Mouse (Mus musculus) liver, postnatal 0 days (tissue): ENCODE measurements at regions not wholly inside any gene's neighbourhood (a gene's known extent, or its start where the extent isn't known, plus 50 kb on each side); places are given as distances from the start of the nearest gene placed in this dataset.

Experiments used
- ATAC-seq: fragments of 200-750 bp; cut with Nextera tagmentation; 2 replicates; pipeline ENCODE4 v1.8.0; 2017; ENCODE audit warnings: mild to moderate bottlenecking, moderate library complexity
- DNase-seq: peaks from one replicate; pipeline ENCODE4 v3.0.0-alpha.2; 2016
- H3K27ac ChIP-seq: fragments of 300-500 bp; sonication (generic); 2 replicates; pipeline ENCODE4 v1.5.1; 2014; ENCODE audit warnings: antibody characterized with exemption, moderate library complexity, mild to moderate bottlenecking, low read depth
- H3K27me3 ChIP-seq: fragments of 300-500 bp; sonication (generic); 2 replicates; pipeline ENCODE4 v1.6.1; 2014; ENCODE audit warnings: low read length, control low read depth, mixed read lengths; ENCODE audit not compliant: insufficient read depth
- H3K36me3 ChIP-seq: fragments of 300-500 bp; sonication (generic); replicated peaks from 2 replicates; pipeline ENCODE4 v1.6.1; 2014; ENCODE audit warnings: mild to moderate bottlenecking, control low read depth, low read length, moderate library complexity, mixed read lengths; ENCODE audit not compliant: insufficient read depth
- H3K4me1 ChIP-seq: fragments of 300-500 bp; sonication (generic); 2 replicates; pipeline ENCODE4 v1.6.1; 2014; ENCODE audit warnings: antibody characterized with exemption, mild to moderate bottlenecking, control low read depth; ENCODE audit not compliant: insufficient read depth
- H3K4me2 ChIP-seq: fragments of 300-500 bp; sonication (generic); 2 replicates; pipeline ENCODE4 v1.6.1; 2014; ENCODE audit warnings: low read depth, mild to moderate bottlenecking, low read length, moderate library complexity, mixed read lengths
- H3K4me3 ChIP-seq: fragments of 300-500 bp; sonication (generic); 2 replicates; pipeline ENCODE4 v1.5.1; 2014; ENCODE audit warnings: low read depth, low read length
- H3K9ac ChIP-seq: fragments of 300-500 bp; sonication (generic); replicated peaks from 2 replicates; pipeline ENCODE4 v1.6.1; 2014; ENCODE audit warnings: mild to moderate bottlenecking, moderate library complexity
- H3K9me3 ChIP-seq: fragments of 300-500 bp; sonication (generic); 2 replicates; pipeline ENCODE4 v1.6.1; 2016; ENCODE audit warnings: mild to moderate bottlenecking, control low read depth, low read length, mixed read lengths
- CTCF ChIP-seq: sonication (generic); IDR thresholded peaks from 2 replicates; pipeline ENCODE4 v1.5.1; 2016; ENCODE audit warnings: antibody characterized with exemption, low read depth
- EP300 ChIP-seq: IDR thresholded peaks from 2 replicates; pipeline ENCODE4 v1.6.1; 2016; ENCODE audit warnings: antibody characterized with exemption, low read depth, mild to moderate bottlenecking
- WGBS: fragments of 180-500 bp; shearing (Covaris S2); extraction: QIAGEN DNeasy Blood & Tissue Kit; methylation state at CpG from one replicate; pipeline ENCODE4 v1.1.7; 2014; ENCODE audit not compliant: insufficient replicate concordance; 5-methylcytosine and 5-hydroxymethylcytosine counted together

- ATAC-seq (no peak), DNase-seq (no peak)
- WGBS, result 82% methylated on average over 5 of the region's 5 CpGs
These were observed 1213.1 kb downstream of the 9330182O14Rik start for GRCm38 (mm10) chr15:41347221-41347620.

GRCm38 (mm10) chr15:41352129-41352528 lies 1218.0 kb downstream of the 9330182O14Rik start:
- TF ChIP-seq CTCF (no peak), EP300 (no peak)
- no peaks in the 10 kb centered on the region for H3K9me3 ChIP-seq
- no peak overlapping the region for H3K4me3 ChIP-seq

More at GRCm38 (mm10) chr15:41347221-41347620, 1213.1 kb downstream of the 9330182O14Rik start:
- TF ChIP-seq EP300, result no peak
- TF ChIP-seq CTCF, result no peak
- Histone ChIP-seq H3K4me1 (no peaks in the 10 kb centered on the region), H3K36me3 (no peaks in the 10 kb centered on the region), H3K9me3 (no peaks in the 10 kb centered on the region), H3K27ac (no peak overlapping the region), H3K9ac (no peak overlapping the region), H3K27me3 (no peaks in the 10 kb centered on the region), H3K4me2 (no peak overlapping the region), H3K4me3 (no peak overlapping the region)

GRCm38 (mm10) chr15:41359276-41359675 lies 1225.1 kb downstream of the 9330182O14Rik start:
- no peaks in the 10 kb centered on the region for H3K4me1 ChIP-seq
- no peak for DNase-seq
- no peak for ATAC-seq
- no peaks in the 10 kb centered on the region for H3K27me3 ChIP-seq
- TF ChIP-seq EP300 (no peak), CTCF (no peak)
- H3K9ac ChIP-seq, result no peak overlapping the region
- no peak overlapping the region for H3K4me2 ChIP-seq
- no peak overlapping the region for H3K4me3 ChIP-seq
- WGBS, result 73% methylated on average over 4 of the region's 4 CpGs
- H3K27ac ChIP-seq, result no peak overlapping the region
- no peaks in the 10 kb centered on the region for H3K36me3 ChIP-seq
- no peaks in the 10 kb centered on the region for H3K9me3 ChIP-seq

More at GRCm38 (mm10) chr15:41352129-41352528, 1218.0 kb downstream of the 9330182O14Rik start:
- Histone ChIP-seq H3K4me1 (no peaks in the 10 kb centered on the region), H3K27ac (no peak overlapping the region), H3K9ac (no peak overlapping the region), H3K36me3 (no peaks in the 10 kb centered on the region), H3K4me2 (no peak overlapping the region), H3K27me3 (no peaks in the 10 kb centered on the region)
- ATAC-seq (no peak), DNase-seq (no peak)
- WGBS, result 64% methylated on average over 1 of the region's 2 CpGs

GRCm38 (mm10) chr15:41374669-41375068 lies 1240.5 kb downstream of the 9330182O14Rik start:
- no peaks in the 10 kb centered on the region for H3K27me3 ChIP-seq
- no peak overlapping the region for H3K4me2 ChIP-seq
- no peak for DNase-seq
- no peak for ATAC-seq
- H3K27ac ChIP-seq, result no peak overlapping the region
- WGBS, result 76% methylated on average over 1 of the region's 1 CpGs
- H3K4me3 ChIP-seq, result no peak overlapping the region
- no peak overlapping the region for H3K9ac ChIP-seq
- no peaks in the 10 kb centered on the region for H3K9me3 ChIP-seq
- no peaks in the 10 kb centered on the region for H3K4me1 ChIP-seq
- H3K36me3 ChIP-seq, result no peaks in the 10 kb centered on the region
- TF ChIP-seq EP300 (no peak), CTCF (no peak)

GRCm38 (mm10) chr15:41375906-41376305 lies 1241.7 kb downstream of the 9330182O14Rik start:
- Histone ChIP-seq H3K4me2 (no peak overlapping the region), H3K36me3 (no peaks in the 10 kb centered on the region), H3K4me3 (no peak overlapping the region), H3K9ac (no peak overlapping the region), H3K9me3 (no peaks in the 10 kb centered on the region), H3K27ac (no peak overlapping the region), H3K27me3 (no peaks in the 10 kb centered on the region), H3K4me1 (no peaks in the 10 kb centered on the region)
- ATAC-seq, result no peak
- no peak for DNase-seq
- 69% methylated on average over 4 of the region's 4 CpGs for WGBS
- TF ChIP-seq EP300 (no peak), CTCF (no peak)

- Histone ChIP-seq H3K4me2 (no peak overlapping the region), H3K9me3 (no peaks in the 10 kb centered on the region), H3K36me3 (no peaks in the 10 kb centered on the region), H3K27ac (no peak overlapping the region), H3K9ac (no peak overlapping the region), H3K27me3 (no peaks in the 10 kb centered on the region), H3K4me3 (no peak overlapping the region), H3K4me1 (no peaks in the 10 kb centered on the region)
- DNase-seq (no peak), ATAC-seq (no peak)
- WGBS, result 83% methylated on average over 5 of the region's 5 CpGs
- TF ChIP-seq CTCF (no peak), EP300 (no peak)
These were observed 1245.5 kb downstream of the 9330182O14Rik start for GRCm38 (mm10) chr15:41379637-41380036.

- 75% methylated on average over 7 of the region's 7 CpGs for WGBS
- H3K27ac ChIP-seq, result no peak overlapping the region
- H3K27me3 ChIP-seq, result no peaks in the 10 kb centered on the region
- H3K4me3 ChIP-seq, result no peak overlapping the region
- no peaks in the 10 kb centered on the region for H3K9me3 ChIP-seq
- DNase-seq (no peak), ATAC-seq (no peak)
- H3K9ac ChIP-seq, result no peak overlapping the region
- H3K4me1 ChIP-seq, result no peaks in the 10 kb centered on the region
- TF ChIP-seq CTCF (no peak), EP300 (no peak)
- H3K36me3 ChIP-seq, result no peaks in the 10 kb centered on the region
- H3K4me2 ChIP-seq, result no peak overlapping the region
These were observed 1246.3 kb downstream of the 9330182O14Rik start for GRCm38 (mm10) chr15:41380429-41380828.
